ENCODE assay signal across 9 mouse cellular contexts in genomic region chr2:179441717-179442116, GRCm38 (mm10). TPM values are rescaled to one million over a fixed set of nuclear protein-coding genes. Genes with fewer than 3 reads are reported as not detected.
DNase-seq lines count a peak whose midpoint lies in the region; ATAC-seq and TF ChIP-seq lines count a peak whose summit lies in the region.
"Had no signal": no experiment of that assay in that cellular context is flagged by ENCODE, and none has a peak within 500 bp of the region (broad histone marks: within the 10 kb centered on the region; RNA-seq: fewer than 3 reads in every experiment).

No protein-coding gene starts in this region.

- 0 out of 2 replicates have a peak, but pooled peaks cover 2% of the 10 kb centered on the region for H3K4me1 ChIP-seq in lung, embryonic 14.5 days (ENCODE audit: insufficient read depth)
- peaks cover 37% of the 10 kb centered on the region for H3K4me1 ChIP-seq in forebrain, embryonic 16.5 days (replicated peaks; ENCODE audit: control insufficient read depth, insufficient read depth, low read length)
- peaks cover 33% of the 10 kb centered on the region for H3K4me1 ChIP-seq in midbrain, embryonic 10.5 days

- WGBS in lung, embryonic 14.5 days, result 9% methylated on average over 8 of the region's 8 CpGs
- WGBS in forebrain, embryonic 16.5 days, result 7% methylated on average over 8 of the region's 8 CpGs
- 2% methylated on average over 8 of the region's 8 CpGs for WGBS in midbrain, embryonic 10.5 days

- peak overlapping the region; percentile 59 for H3K4me3 ChIP-seq in lung, embryonic 14.5 days (ENCODE audit: low read depth, low read length)
- peak overlapping the region; percentile 72 for H3K4me3 ChIP-seq in forebrain, embryonic 16.5 days (replicated peaks; ENCODE audit: low read length)
- peak overlapping the region; percentile 86 for H3K4me3 ChIP-seq in midbrain, embryonic 10.5 days

- ATAC-seq in lung, embryonic 14.5 days (ENCODE audit: insufficient read depth), result peak; percentile 74
- peak; percentile 14 for ATAC-seq in forebrain, embryonic 16.5 days
- ATAC-seq: Patski had no signal

- H3K9ac ChIP-seq in lung, embryonic 14.5 days, result no peak overlapping the region
- H3K9ac ChIP-seq in forebrain, embryonic 16.5 days (replicated peaks; ENCODE audit: low read depth, low read length), result peak overlapping the region; percentile 83

- peak overlapping the region; percentile 95 for H3K4me2 ChIP-seq in lung, embryonic 14.5 days
- peak overlapping the region; percentile 77 for H3K4me2 ChIP-seq in forebrain, embryonic 16.5 days (ENCODE audit: low read length)

- DNase-seq in lung, embryonic 14.5 days, result peak; percentile 66
- no peak for DNase-seq in lung, postnatal 36 days
- peak; percentile 6 for DNase-seq in kidney, adult 9 months
- no peak for DNase-seq in midbrain, embryonic 10.5 days (ENCODE audit: low spot score)
- no peak for DNase-seq in ovary, adult 18-20 months (ENCODE audit: low spot score)
- no peak for DNase-seq in yolk sac, embryonic 10.5 days (ENCODE audit: low spot score)
- no peak for DNase-seq in left cerebral cortex, adult 18-20 months (ENCODE audit: low spot score in 2 of 2)

- no peaks in the 10 kb centered on the region for H3K36me3 ChIP-seq in lung, embryonic 14.5 days (ENCODE audit: insufficient read depth)
- H3K36me3 ChIP-seq in forebrain, embryonic 16.5 days (ENCODE audit: control insufficient read depth, insufficient read depth), result no peaks in the 10 kb centered on the region
- 0 out of 2 replicates have a peak, but pooled peaks cover 4% of the 10 kb centered on the region for H3K36me3 ChIP-seq in midbrain, embryonic 10.5 days

- peaks cover 35% of the 10 kb centered on the region for H3K27me3 ChIP-seq in lung, embryonic 14.5 days (ENCODE audit: insufficient read depth, low read length)
- no peaks in the 10 kb centered on the region for H3K27me3 ChIP-seq in forebrain, embryonic 16.5 days (replicated peaks; ENCODE audit: control insufficient read depth, insufficient read depth, low read length)
- peaks cover 70% of the 10 kb centered on the region for H3K27me3 ChIP-seq in midbrain, embryonic 10.5 days (ENCODE audit: low read depth, poor library complexity, severe bottlenecking)
- H3K27me3 ChIP-seq: Patski had no signal

- no peak for TF ChIP-seq CTCF in lung, embryonic 14.5 days (IDR thresholded peaks at IDR 0.05; ENCODE audit: low read depth)

- H3K27ac ChIP-seq in lung, embryonic 14.5 days (ENCODE audit: low read depth), result no peak overlapping the region
- peak overlapping the region; percentile 86 for H3K27ac ChIP-seq in forebrain, embryonic 16.5 days (ENCODE audit: low read length)
- peak overlapping the region; percentile 89 for H3K27ac ChIP-seq in midbrain, embryonic 10.5 days (replicated peaks)

- H3K9me3 ChIP-seq in lung, embryonic 14.5 days (ENCODE audit: low read depth, low read length), result no peaks in the 10 kb centered on the region
- H3K9me3 ChIP-seq in forebrain, embryonic 16.5 days (ENCODE audit: control insufficient read depth, low read length), result no peaks in the 10 kb centered on the region
- H3K9me3 ChIP-seq in midbrain, embryonic 10.5 days (replicated peaks), result no peaks in the 10 kb centered on the region

RNA-seq across cellular contexts. Expression of gene Cdh4, which starts 0.5 kb away (rescaled TPM):
- polyA plus RNA-seq in lung, embryonic 14.5 days (2014; fragmentation: Nextera tagmentation; extraction: Ambion mirVana), result 4.9 and 5.2 TPM in 2 replicates
- 57.4 and 59.4 TPM in 2 replicates for polyA plus RNA-seq in forebrain, embryonic 16.5 days (2015; fragmentation: Nextera tagmentation; extraction: Ambion mirVana)
- polyA plus RNA-seq in midbrain, embryonic 10.5 days (2016; fragmentation: Nextera tagmentation; extraction: Ambion mirVana), result 8.3 and 9.8 TPM in 2 replicates
- 10 to 100 TPM; 20.7 to 20.9 TPM for total RNA-seq in left cerebral cortex, adult 18-20 months (2021)
- polyA plus RNA-seq: Patski had no signal

Comparison
In these comparisons a context has a peak if more than half of its experiments do, and no peak if none do; other contexts are left out.
1. DNase-seq: peak in lung, embryonic 14.5 days (single experiment) and kidney, adult 9 months (single experiment); none in lung, postnatal 36 days (single experiment), midbrain, embryonic 10.5 days (single experiment), ovary, adult 18-20 months (single experiment), yolk sac, embryonic 10.5 days (single experiment) and left cerebral cortex, adult 18-20 months (0 of 2).
2. Peak in every context shown above with its lines, with median percentiles within 50 percentile points of each other: H3K4me3 ChIP-seq.